Mouse (Mus musculus) heart, embryonic 15.5 days (tissue): ENCODE measurements around the gene Atp2c2. TPM values are rescaled to one million over a fixed set of nuclear protein-coding genes. Genes with fewer than 3 reads are reported as not detected.
A peak's percentile ranks its signal among the peaks of the same experiment; 100 is the strongest.

Experiments used
- ATAC-seq: fragments of 200-750 bp; cut with Nextera tagmentation; replicated peaks from 2 replicates; pipeline ENCODE4 v1.8.0; 2017; ENCODE audit warnings: low read depth, moderate TSS enrichment; ENCODE audit not compliant: insufficient number of reproducible peaks, insufficient read depth, low FRiP score
- H3K27ac ChIP-seq: fragments of 300-500 bp; sonication (generic); 2 replicates; pipeline ENCODE4 v1.5.1; 2015; ENCODE audit warnings: mild to moderate bottlenecking, inconsistent platforms
- H3K27me3 ChIP-seq: fragments of 300-500 bp; sonication (generic); 2 replicates; pipeline ENCODE4 v1.6.1; 2015; ENCODE audit warnings: inconsistent platforms
- H3K36me3 ChIP-seq: fragments of 300-500 bp; sonication (generic); 2 replicates; pipeline ENCODE4 v1.6.1; 2015; ENCODE audit warnings: mild to moderate bottlenecking, inconsistent platforms
- H3K4me1 ChIP-seq: fragments of 300-500 bp; sonication (generic); replicated peaks from 2 replicates; pipeline ENCODE4 v1.6.1; 2015; ENCODE audit warnings: inconsistent platforms
- H3K4me2 ChIP-seq: fragments of 300-500 bp; sonication (generic); 2 replicates; pipeline ENCODE4 v1.6.1; 2015; ENCODE audit warnings: inconsistent platforms, mild to moderate bottlenecking, moderate library complexity
- H3K4me3 ChIP-seq: fragments of 300-500 bp; sonication (generic); 2 replicates; pipeline ENCODE4 v1.5.1; 2015; ENCODE audit warnings: mild to moderate bottlenecking, inconsistent platforms
- H3K9ac ChIP-seq: fragments of 300-500 bp; sonication (generic); 2 replicates; pipeline ENCODE4 v1.6.1; 2015; ENCODE audit warnings: mild to moderate bottlenecking, inconsistent platforms
- H3K9me3 ChIP-seq: fragments of 300-500 bp; sonication (generic); replicated peaks from 2 replicates; pipeline ENCODE4 v1.6.1; 2016; ENCODE audit warnings: inconsistent platforms
- WGBS: fragments of 180-500 bp; shearing (Covaris S2); methylation state at CpG from one replicate; pipeline ENCODE4 v1.1.7; 2015; ENCODE audit warnings: mixed read lengths; 5-methylcytosine and 5-hydroxymethylcytosine counted together
- polyA plus RNA-seq: library from polyadenylated mRNA; unstranded; fragments of >200 nt; fragmentation: Nextera tagmentation; extraction: Ambion mirVana; gene quantifications from 2 replicates; pipeline ENCODE4 v1.2.1, GENCODE M21; 2015

Atp2c2 gene
- 0.13 and 0.42 TPM in 2 replicates for polyA plus RNA-seq

DNA sequence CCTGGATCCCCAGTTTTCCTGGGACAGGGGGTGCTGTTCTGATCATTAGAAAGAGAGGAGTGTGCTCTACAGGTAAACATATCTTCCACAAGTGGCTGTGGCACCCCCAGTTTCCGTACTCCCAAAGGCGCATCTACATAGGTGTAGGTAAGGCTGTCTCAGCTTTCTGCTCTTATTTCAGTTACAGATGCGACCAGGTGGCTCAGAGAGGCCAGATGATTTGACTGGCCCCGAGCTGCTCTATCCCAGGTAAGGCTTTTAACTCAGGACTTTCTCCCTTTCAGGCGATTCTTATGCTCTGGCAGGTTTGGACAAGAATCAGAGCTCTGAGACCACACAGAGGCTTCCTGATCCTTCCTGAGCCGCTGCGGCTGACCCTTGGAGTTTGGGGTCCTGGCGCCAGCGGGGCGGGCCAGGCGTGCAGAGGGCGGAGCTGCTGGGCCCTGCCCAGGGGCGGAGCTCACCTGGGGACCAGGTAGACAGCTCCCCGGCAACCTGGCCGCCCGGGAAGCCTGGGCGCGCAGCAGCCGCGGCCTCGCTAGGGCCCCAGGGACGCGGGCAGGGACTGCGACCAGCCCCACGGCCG, at the start of gene Atp2c2:
Gene Atp2c2, plus strand, starts transcription at position 461 of the 586 bp plus-strand sequence.
- WGBS = 11% methylated on average over 26 of the region's 26 CpGs
- no peaks in the 10 kb centered on the region for H3K9me3 ChIP-seq
- peaks cover 64% of the 10 kb centered on the region for H3K27me3 ChIP-seq
- no peak within 1 kb of the TSS for H3K9ac ChIP-seq
- H3K4me2 ChIP-seq = peak within 1 kb of the TSS; percentile 20
- no peak within 1 kb of the TSS for H3K27ac ChIP-seq
- no peak for ATAC-seq
- peaks cover 19% of the 10 kb centered on the region for H3K4me1 ChIP-seq
- H3K36me3 ChIP-seq = no peaks in the 10 kb centered on the region
- peak within 1 kb of the TSS; percentile 14 for H3K4me3 ChIP-seq

DNA sequence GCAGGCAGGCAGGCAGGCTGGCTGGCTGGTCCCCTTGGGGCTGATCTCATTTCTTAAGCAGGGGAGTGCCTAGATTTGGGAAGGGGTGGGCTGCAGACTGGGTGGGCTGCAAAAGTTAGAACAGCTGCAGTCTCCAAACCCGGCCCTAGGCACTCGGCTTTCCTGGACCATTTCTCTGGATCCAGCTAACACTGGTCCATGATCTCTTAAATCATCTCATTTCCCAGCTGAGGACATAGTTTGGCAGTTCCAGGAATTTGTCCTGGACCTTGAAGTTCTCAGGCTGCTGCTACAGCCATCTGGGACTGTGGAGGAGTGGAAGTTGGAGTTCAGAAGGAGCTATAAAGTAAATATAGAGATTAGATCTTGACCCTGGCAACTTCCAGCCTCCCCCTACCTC, 48.5 kb upstream of the Atp2c2 start:
- H3K36me3 ChIP-seq = no peaks in the 10 kb centered on the region
- WGBS = 50% methylated on average over 2 of the region's 2 CpGs
- no peak overlapping the region for H3K4me3 ChIP-seq
- no peak overlapping the region for H3K9ac ChIP-seq
- no peak for ATAC-seq
- no peaks in the 10 kb centered on the region; the same call in 1 of the 2 replicates for H3K9me3 ChIP-seq
- no peaks in the 10 kb centered on the region for H3K27me3 ChIP-seq
- no peak overlapping the region for H3K27ac ChIP-seq
- no peak overlapping the region for H3K4me2 ChIP-seq
- no peaks in the 10 kb centered on the region for H3K4me1 ChIP-seq

DNA sequence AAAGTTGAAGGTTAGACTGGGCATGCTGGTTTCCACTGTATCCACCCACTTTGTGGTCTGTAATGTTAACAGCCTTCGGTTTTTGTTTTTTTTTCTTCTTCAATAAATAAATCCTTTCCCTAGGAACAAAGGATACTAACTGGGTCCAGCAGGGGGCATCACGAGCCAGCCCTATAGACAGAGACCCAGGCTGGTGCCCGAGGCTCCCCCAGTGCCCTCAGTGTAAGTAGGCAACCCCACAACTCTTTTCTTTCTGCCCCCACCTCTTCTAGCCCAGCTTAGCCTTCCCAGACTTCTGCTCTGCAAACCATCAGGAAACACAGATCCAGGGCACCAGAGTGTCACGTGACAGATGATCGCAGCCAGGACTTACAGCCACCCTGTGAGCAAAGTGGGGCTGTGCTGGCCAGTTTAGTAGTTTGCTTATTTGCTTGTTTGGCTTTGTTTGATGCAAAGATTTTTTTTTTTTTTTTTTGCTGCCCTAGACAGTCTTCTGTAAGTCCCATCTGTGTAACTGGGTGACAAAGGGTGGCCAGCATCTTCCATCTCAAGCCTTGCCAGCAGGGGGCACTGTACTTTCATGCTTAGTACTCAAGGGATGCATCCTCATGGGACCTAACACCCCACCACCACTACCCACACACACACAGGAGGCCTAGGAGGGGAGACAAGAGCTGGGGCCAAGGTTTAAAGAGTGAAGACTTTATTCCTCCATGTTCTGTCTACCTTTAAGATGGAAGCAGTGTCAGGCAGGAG, 42.9 kb upstream of the Atp2c2 start:
- 39% methylated on average over 5 of the region's 5 CpGs for WGBS
- no peak overlapping the region for H3K27ac ChIP-seq
- H3K9me3 ChIP-seq = no peaks in the 10 kb centered on the region
- H3K36me3 ChIP-seq = no peaks in the 10 kb centered on the region
- H3K4me3 ChIP-seq = no peak overlapping the region
- peaks cover 14% of the 10 kb centered on the region for H3K4me1 ChIP-seq
- H3K4me2 ChIP-seq = no peak overlapping the region
- H3K9ac ChIP-seq = no peak overlapping the region
- no peak; the same call in 1 of the 2 replicates for ATAC-seq
- H3K27me3 ChIP-seq = no peaks in the 10 kb centered on the region

DNA sequence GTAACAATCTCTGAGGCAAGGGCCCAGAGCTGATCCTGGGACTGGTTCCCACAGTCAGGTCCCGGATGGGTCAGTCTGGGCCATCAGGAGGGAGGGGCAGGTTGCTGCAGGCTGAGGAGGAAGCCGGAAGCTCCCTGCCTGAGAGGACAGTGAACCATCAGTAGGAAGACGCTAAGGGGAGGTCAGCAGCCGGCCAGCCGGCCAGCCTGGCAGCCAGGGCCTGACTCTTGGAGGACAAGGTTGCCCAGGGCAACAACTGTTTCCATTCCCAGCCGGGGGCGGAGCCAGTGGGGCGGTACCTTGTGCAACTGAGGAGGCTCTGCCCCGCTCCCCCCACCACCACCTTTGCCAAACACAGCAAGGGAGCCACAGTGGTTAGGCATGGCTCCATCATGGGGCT, 38.7 kb upstream of the Atp2c2 start:
- ATAC-seq = peak; percentile 40
- H3K27ac ChIP-seq = no peak overlapping the region
- 13% methylated on average over 9 of the region's 9 CpGs for WGBS
- no peak overlapping the region for H3K4me2 ChIP-seq
- H3K9ac ChIP-seq = no peak overlapping the region
- H3K9me3 ChIP-seq = no peaks in the 10 kb centered on the region
- no peaks in the 10 kb centered on the region for H3K27me3 ChIP-seq
- no peaks in the 10 kb centered on the region for H3K36me3 ChIP-seq
- H3K4me3 ChIP-seq = no peak overlapping the region
- peaks cover 25% of the 10 kb centered on the region for H3K4me1 ChIP-seq

DNA sequence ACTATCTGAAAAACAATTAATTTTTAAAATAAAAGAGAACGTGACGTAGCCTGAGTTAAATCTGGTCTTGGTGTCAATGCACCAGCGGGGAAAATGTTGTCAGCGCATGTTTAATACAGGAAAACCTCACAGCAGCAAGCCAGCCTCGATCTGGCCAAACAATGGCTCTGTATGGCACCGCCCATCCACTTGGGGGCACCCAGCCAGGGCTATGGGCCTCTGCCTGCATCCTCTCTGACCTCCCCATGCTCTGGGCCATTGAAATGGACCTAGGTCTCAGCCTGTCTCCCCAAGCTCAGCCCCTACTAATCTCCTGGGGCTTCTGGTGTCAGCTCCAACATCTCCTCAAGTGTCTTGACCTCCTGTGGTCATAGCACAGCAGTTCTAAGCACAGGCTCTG, 37.9 kb upstream of the Atp2c2 start:
- ATAC-seq = no peak
- H3K36me3 ChIP-seq = no peaks in the 10 kb centered on the region
- H3K27me3 ChIP-seq = no peaks in the 10 kb centered on the region
- H3K4me1 ChIP-seq = peaks cover 34% of the 10 kb centered on the region
- H3K4me3 ChIP-seq = no peak overlapping the region
- no peak overlapping the region for H3K9ac ChIP-seq
- WGBS = 71% methylated on average over 6 of the region's 6 CpGs
- no peak overlapping the region for H3K4me2 ChIP-seq
- no peak overlapping the region for H3K27ac ChIP-seq
- no peaks in the 10 kb centered on the region for H3K9me3 ChIP-seq

DNA sequence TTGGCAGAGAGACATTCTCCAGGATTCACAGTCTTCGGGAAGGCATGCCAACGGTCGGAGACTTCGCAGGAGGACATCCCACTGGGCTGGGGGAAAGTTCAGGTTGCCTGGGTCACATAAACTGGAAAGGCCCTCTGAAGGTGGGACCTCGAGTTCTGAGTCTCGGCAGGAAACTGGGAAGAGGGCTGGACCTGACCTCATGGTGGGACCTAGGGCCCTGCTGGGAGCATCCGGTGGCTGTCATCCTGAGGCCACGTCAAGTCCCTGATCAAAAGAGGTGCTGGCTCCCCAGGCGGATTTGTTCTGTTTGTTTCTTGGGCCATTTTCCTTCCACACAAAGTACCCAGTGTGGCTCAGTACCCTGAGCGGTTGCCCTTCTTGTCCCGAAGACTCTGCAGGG, 36.4 kb upstream of the Atp2c2 start:
- ATAC-seq = no peak
- WGBS = 62% methylated on average over 11 of the region's 11 CpGs
- no peaks in the 10 kb centered on the region for H3K27me3 ChIP-seq
- H3K4me3 ChIP-seq = no peak overlapping the region
- H3K4me2 ChIP-seq = no peak overlapping the region
- H3K9me3 ChIP-seq = no peaks in the 10 kb centered on the region
- H3K27ac ChIP-seq = no peak overlapping the region
- H3K9ac ChIP-seq = no peak overlapping the region
- no peaks in the 10 kb centered on the region for H3K36me3 ChIP-seq
- peaks cover 34% of the 10 kb centered on the region for H3K4me1 ChIP-seq

DNA sequence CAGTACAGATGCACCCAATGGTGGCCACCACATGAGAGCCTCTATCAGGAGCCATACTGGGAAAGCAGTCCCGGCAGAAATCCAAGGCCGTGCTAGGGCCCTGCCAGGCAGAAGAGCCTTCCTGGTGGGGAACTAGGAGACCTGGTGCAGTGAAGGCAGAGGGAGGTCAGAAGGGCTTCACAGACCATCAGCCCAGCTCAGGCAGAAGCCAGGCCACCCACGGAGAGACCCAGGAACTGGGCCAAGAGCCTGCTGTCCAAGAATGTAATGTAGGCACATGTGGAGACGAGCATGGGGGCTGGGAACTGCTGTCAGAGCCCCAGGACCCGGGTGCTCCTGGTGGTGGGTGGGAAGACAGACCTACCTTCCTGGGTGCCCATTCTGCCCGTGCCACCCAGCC, 34.5 kb upstream of the Atp2c2 start:
- no peak overlapping the region for H3K4me2 ChIP-seq
- no peaks in the 10 kb centered on the region for H3K9me3 ChIP-seq
- H3K9ac ChIP-seq = 0 out of 2 replicates have a peak overlapping the region, but pooled peaks have one; percentile 12
- no peak for ATAC-seq
- H3K4me3 ChIP-seq = no peak overlapping the region
- no peak overlapping the region for H3K27ac ChIP-seq
- no peaks in the 10 kb centered on the region for H3K36me3 ChIP-seq
- 56% methylated on average over 6 of the region's 6 CpGs for WGBS
- no peaks in the 10 kb centered on the region for H3K27me3 ChIP-seq
- H3K4me1 ChIP-seq = peaks cover 40% of the 10 kb centered on the region

DNA sequence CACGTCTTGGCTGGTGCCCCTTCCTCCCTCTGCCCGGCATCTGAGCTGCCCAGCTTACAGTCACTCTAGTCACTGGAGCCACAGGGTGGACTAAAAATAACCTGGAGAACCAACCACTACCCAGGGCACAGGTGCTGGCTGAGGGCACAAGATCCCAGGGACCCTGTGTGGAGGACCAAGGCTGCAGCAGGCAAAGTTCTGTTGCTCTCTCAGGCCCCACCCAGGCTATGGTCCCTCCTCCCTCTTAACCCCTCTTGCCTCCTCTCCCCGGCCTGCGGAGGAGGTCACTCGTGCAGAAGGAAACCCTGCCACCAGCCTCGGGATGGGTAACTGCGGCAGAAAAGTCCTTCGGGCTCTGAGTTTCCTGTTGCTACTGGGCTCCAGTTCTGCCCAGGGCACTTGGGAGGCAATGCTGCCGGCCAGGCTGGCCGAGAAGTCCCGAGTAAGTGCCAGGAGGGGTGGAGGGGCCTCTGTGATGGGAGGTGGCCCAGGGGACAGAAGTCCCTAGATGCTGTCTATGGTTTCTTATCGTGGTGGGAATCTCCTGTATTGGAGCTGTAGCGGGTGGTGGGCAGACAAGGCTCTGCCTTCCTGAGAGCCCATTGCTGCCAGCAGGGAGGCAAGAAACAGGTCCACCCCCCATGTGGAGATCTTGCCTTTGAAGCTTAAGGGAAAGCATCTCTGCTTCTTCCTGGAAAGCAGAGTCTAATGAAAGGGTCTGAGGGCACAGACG, 33.4 kb upstream of the Atp2c2 start, which contains the start of gene Wfdc1:
Gene Wfdc1, plus strand, starts transcription at position 147 of the 733 bp plus-strand sequence.
- H3K9ac ChIP-seq = peak within 1 kb of the TSS; percentile 31
- no peaks in the 10 kb centered on the region for H3K27me3 ChIP-seq
- peak within 1 kb of the TSS; percentile 47; the same call in 1 of the 2 replicates for H3K27ac ChIP-seq
- H3K4me3 ChIP-seq = peak within 1 kb of the TSS; percentile 9
- no peaks in the 10 kb centered on the region for H3K9me3 ChIP-seq
- H3K4me2 ChIP-seq = peak within 1 kb of the TSS; percentile 53
- H3K36me3 ChIP-seq = no peaks in the 10 kb centered on the region
- H3K4me1 ChIP-seq = peaks cover 41% of the 10 kb centered on the region
- WGBS = 10% methylated on average over 14 of the region's 14 CpGs
- ATAC-seq = peak; percentile 28; the same call in 1 of the 2 replicates

DNA sequence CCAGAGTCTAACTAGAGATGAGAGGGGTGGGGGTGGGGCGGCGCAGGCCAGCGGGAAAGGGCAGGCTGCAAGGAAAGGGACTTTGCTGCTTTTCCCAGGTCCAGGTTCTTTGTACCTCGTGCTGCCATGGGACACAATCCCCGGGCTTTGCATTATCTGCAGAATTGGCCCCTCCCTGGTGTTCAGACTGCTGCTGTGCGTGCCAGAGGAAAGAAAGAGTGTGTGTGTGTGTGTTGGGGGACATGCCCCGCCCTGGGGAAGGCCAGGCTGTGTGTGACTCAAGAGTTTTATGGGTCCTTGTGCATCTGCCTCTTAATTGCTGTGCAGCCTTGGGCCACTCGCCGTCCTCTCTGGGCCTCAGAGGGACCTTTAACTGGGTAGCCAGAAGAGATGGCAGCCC, 31.4 kb upstream of the Atp2c2 start:
- Histone ChIP-seq H3K9ac (no peak overlapping the region), H3K4me3 (no peak overlapping the region), H3K9me3 (no peaks in the 10 kb centered on the region), H3K4me2 (no peak overlapping the region), H3K36me3 (no peaks in the 10 kb centered on the region), H3K4me1 (peaks cover 40% of the 10 kb centered on the region), H3K27ac (no peak overlapping the region), H3K27me3 (no peaks in the 10 kb centered on the region)
- ATAC-seq = no peak
- WGBS = 60% methylated on average over 9 of the region's 9 CpGs

DNA sequence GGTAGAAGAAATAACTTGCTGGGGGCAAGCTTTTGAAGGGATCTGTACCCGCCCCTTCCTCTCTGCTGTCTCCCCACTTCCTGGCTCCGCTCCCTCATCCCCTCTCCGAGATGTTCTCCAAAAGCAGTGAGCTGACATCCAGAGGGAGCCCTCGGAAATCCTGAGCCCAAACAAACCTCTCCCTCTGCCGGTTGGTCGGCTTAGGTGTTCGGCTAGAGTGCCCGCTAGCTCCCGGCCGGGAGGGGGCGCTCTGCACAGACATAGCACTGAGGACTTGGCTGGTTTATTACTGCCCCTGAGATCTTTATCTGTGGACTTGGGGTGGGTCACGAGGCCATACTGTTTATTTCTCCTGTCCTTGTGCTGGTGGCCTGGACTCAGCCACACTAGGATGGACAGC, 30.5 kb upstream of the Atp2c2 start:
- H3K9me3 ChIP-seq = no peaks in the 10 kb centered on the region
- no peaks in the 10 kb centered on the region for H3K36me3 ChIP-seq
- H3K27ac ChIP-seq = peak overlapping the region; percentile 45
- ATAC-seq = no peak
- no peaks in the 10 kb centered on the region for H3K27me3 ChIP-seq
- H3K4me1 ChIP-seq = peaks cover 40% of the 10 kb centered on the region
- no peak overlapping the region for H3K4me3 ChIP-seq
- no peak overlapping the region for H3K9ac ChIP-seq
- H3K4me2 ChIP-seq = no peak overlapping the region
- WGBS = 52% methylated on average over 12 of the region's 12 CpGs

DNA sequence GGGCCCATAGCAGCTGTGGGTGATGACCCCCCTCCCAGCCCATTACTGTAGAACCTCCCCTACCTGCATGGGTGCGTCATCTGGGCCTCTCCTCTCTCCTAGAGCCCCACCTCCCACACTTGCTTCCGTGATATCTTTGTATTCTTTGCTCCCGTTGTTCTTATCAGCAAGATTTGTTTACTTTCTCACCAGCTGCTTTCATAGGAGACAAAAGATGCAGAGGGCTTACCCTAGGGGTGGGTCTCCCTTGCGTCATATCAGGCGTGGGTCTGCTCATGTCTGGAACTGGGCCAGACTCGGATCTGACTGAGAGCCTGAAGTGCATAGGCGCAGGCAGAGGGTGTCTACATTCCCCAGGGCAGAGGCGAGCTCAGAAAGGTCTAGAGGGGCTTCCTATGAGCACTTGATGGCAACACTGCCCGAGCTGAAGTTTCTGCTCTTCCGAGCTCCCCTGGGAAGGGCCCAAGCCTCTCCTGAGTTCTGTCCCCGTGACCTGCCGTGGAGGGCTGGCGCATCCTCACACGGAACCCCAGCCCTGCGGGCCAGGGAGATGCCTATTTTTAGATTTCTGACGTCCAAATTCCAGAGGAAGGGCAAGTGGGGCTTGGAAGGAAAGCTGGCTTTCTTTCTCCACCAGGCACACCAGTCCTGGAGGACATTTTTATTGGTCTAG, 29.3 kb upstream of the Atp2c2 start:
- peak overlapping the region; percentile 47; the same call in 1 of the 2 replicates for H3K9ac ChIP-seq
- H3K4me2 ChIP-seq = peak overlapping the region; percentile 58
- peaks cover 35% of the 10 kb centered on the region for H3K4me1 ChIP-seq
- WGBS = 10% methylated on average over 16 of the region's 16 CpGs
- H3K27me3 ChIP-seq = no peaks in the 10 kb centered on the region
- peak overlapping the region; percentile 31 for H3K4me3 ChIP-seq
- H3K9me3 ChIP-seq = no peaks in the 10 kb centered on the region
- H3K27ac ChIP-seq = peak overlapping the region; percentile 90
- ATAC-seq = peak; percentile 68
- H3K36me3 ChIP-seq = no peaks in the 10 kb centered on the region
